Mouse (Mus musculus): Measurements from ENCODE around the gene Dcaf7. TPM values are rescaled to one million over a fixed set of nuclear protein-coding genes. Genes with fewer than 3 reads are reported as not detected.
A peak's percentile ranks its signal among the peaks of the same experiment; 100 is the strongest.
"Not testable (repeated sequence)": the region's sequence is repeated elsewhere in the genome, so short reads cannot be mapped to it uniquely, and the experiment has no call there.

Dcaf7 gene
- polyA plus RNA-seq, 1 experiment from 2014 or later, result 35.0 TPM

GRCm38 (mm10) chr11:106013556-106014225 is 23.0 kb upstream of the Dcaf7 start:
- Histone ChIP-seq H3K9me3 (replicated peaks) (no peaks in the 10 kb centered on the region), H3K4me1 (replicated peaks) (peaks cover 15% of the 10 kb centered on the region), H3K27ac (no peak overlapping the region), H3K4me3 (no peak overlapping the region), H3K27me3 (peaks cover 49% of the 10 kb centered on the region), H3K36me3 (no peaks in the 10 kb centered on the region), H3K9ac (no peak overlapping the region), H3K4me2 (no peak overlapping the region)
- no peak for ATAC-seq (replicated peaks; ENCODE audit: insufficient number of reproducible peaks, insufficient read depth, low FRiP score, low read depth)
- WGBS, result 39% methylated on average over 11 of the region's 11 CpGs

- no peaks in the 10 kb centered on the region for H3K9me3 ChIP-seq (replicated peaks)
- peaks cover 52% of the 10 kb centered on the region for H3K27me3 ChIP-seq
- H3K27ac ChIP-seq, result no peak overlapping the region
- no peaks in the 10 kb centered on the region for H3K36me3 ChIP-seq
- H3K9ac ChIP-seq, result no peak overlapping the region
- 70% methylated on average over 5 of the region's 5 CpGs for WGBS
- no peak overlapping the region for H3K4me2 ChIP-seq
- no peak for ATAC-seq (replicated peaks; ENCODE audit: insufficient number of reproducible peaks, insufficient read depth, low FRiP score, low read depth)
- peaks cover 24% of the 10 kb centered on the region for H3K4me1 ChIP-seq (replicated peaks)
- no peak overlapping the region for H3K4me3 ChIP-seq
Observed at GRCm38 (mm10) chr11:106016440-106016839, 20.2 kb upstream of the Dcaf7 start.

- no peaks in the 10 kb centered on the region for H3K36me3 ChIP-seq
- H3K9ac ChIP-seq, result no peak overlapping the region
- no peak overlapping the region for H3K27ac ChIP-seq
- H3K27me3 ChIP-seq, result peaks cover 51% of the 10 kb centered on the region
- 0 out of 2 replicates have a peak, but pooled peaks have one; percentile 15 for ATAC-seq (replicated peaks; ENCODE audit: insufficient number of reproducible peaks, insufficient read depth, low FRiP score, low read depth)
- H3K4me1 ChIP-seq (replicated peaks), result peaks cover 9% of the 10 kb centered on the region
- 1% methylated on average over 50 of the region's 50 CpGs for WGBS
- peak overlapping the region; percentile 32 for H3K4me3 ChIP-seq
- H3K9me3 ChIP-seq (replicated peaks), result no peaks in the 10 kb centered on the region
- peak overlapping the region; percentile 62 for H3K4me2 ChIP-seq
Observed at GRCm38 (mm10) chr11:106020051-106020763, 16.5 kb upstream of the Dcaf7 start.

- H3K9ac ChIP-seq, result no peak overlapping the region
- H3K4me1 ChIP-seq (replicated peaks), result no peaks in the 10 kb centered on the region
- H3K9me3 ChIP-seq (replicated peaks), result no peaks in the 10 kb centered on the region
- no peaks in the 10 kb centered on the region for H3K36me3 ChIP-seq
- peaks cover 17% of the 10 kb centered on the region for H3K27me3 ChIP-seq
- H3K27ac ChIP-seq, result no peak overlapping the region
- H3K4me3 ChIP-seq, result no peak overlapping the region
- no peak overlapping the region for H3K4me2 ChIP-seq
- 49% methylated on average over 3 of the region's 3 CpGs for WGBS
- ATAC-seq (replicated peaks; ENCODE audit: insufficient number of reproducible peaks, insufficient read depth, low FRiP score, low read depth), result no peak
Observed at GRCm38 (mm10) chr11:106025774-106026173, 10.9 kb upstream of the Dcaf7 start.

- Histone ChIP-seq H3K27ac (no peak overlapping the region), H3K36me3 (no peaks in the 10 kb centered on the region), H3K9me3 (replicated peaks) (no peaks in the 10 kb centered on the region), H3K4me3 (no peak overlapping the region), H3K27me3 (peaks cover 9% of the 10 kb centered on the region), H3K4me1 (replicated peaks) (no peaks in the 10 kb centered on the region), H3K4me2 (no peak overlapping the region), H3K9ac (no peak overlapping the region)
- WGBS, result 30% methylated on average over 10 of the region's 11 CpGs
- ATAC-seq (replicated peaks; ENCODE audit: insufficient number of reproducible peaks, insufficient read depth, low FRiP score, low read depth), result 0 out of 2 replicates have a peak, but pooled peaks have one; percentile 47
Observed at GRCm38 (mm10) chr11:106026465-106027151, 10.1 kb upstream of the Dcaf7 start.

GRCm38 (mm10) chr11:106027607-106028006 is 9.1 kb upstream of the Dcaf7 start:
- no peak for ATAC-seq (replicated peaks; ENCODE audit: insufficient number of reproducible peaks, insufficient read depth, low FRiP score, low read depth)

GRCm38 (mm10) chr11:106032074-106032473 is 4.6 kb upstream of the Dcaf7 start:
- 50% methylated on average over 11 of the region's 25 CpGs for WGBS
- H3K9me3 ChIP-seq (replicated peaks); H3K27me3 ChIP-seq; ATAC-seq (replicated peaks; ENCODE audit: insufficient number of reproducible peaks, insufficient read depth, low FRiP score, low read depth); H3K4me1 ChIP-seq (replicated peaks); H3K36me3 ChIP-seq: not testable (repeated sequence)
- H3K4me2 ChIP-seq, result peak overlapping the region; percentile 48
- H3K9ac ChIP-seq, result peak overlapping the region; percentile 46; the same call in 1 of the 2 replicates
- peak overlapping the region; percentile 57; the same call in 1 of the 2 replicates for H3K27ac ChIP-seq
- H3K4me3 ChIP-seq, result peak overlapping the region; percentile 45

More at GRCm38 (mm10) chr11:106027607-106028006, 9.1 kb upstream of the Dcaf7 start:
- H3K4me2 ChIP-seq, result no peak overlapping the region
- 87% methylated on average over 5 of the region's 5 CpGs for WGBS
- no peaks in the 10 kb centered on the region for H3K36me3 ChIP-seq
- H3K27me3 ChIP-seq, result peaks cover under 1% of the 10 kb centered on the region
- no peak overlapping the region for H3K9ac ChIP-seq
- no peaks in the 10 kb centered on the region for H3K9me3 ChIP-seq (replicated peaks)
- no peak overlapping the region for H3K27ac ChIP-seq
- no peak overlapping the region for H3K4me3 ChIP-seq
- no peaks in the 10 kb centered on the region for H3K4me1 ChIP-seq (replicated peaks)

- Histone ChIP-seq H3K4me3 (peak overlapping the region; percentile 24; the same call in 1 of the 2 replicates), H3K27ac (peak overlapping the region; percentile 64), H3K9ac (peak overlapping the region; percentile 22; the same call in 1 of the 2 replicates), H3K27me3 (no peaks in the 10 kb centered on the region), H3K4me2 (peak overlapping the region; percentile 42), H3K36me3 (no peaks in the 10 kb centered on the region), H3K4me1 (replicated peaks) (peaks cover 13% of the 10 kb centered on the region), H3K9me3 (replicated peaks) (no peaks in the 10 kb centered on the region)
- 42% methylated on average over 11 of the region's 11 CpGs for WGBS
- no peak for ATAC-seq (replicated peaks; ENCODE audit: insufficient number of reproducible peaks, insufficient read depth, low FRiP score, low read depth)
Observed at GRCm38 (mm10) chr11:106033491-106033919, 3.2 kb upstream of the Dcaf7 start.

- no peak overlapping the region for H3K4me3 ChIP-seq
- H3K4me2 ChIP-seq, result no peak overlapping the region
- no peaks in the 10 kb centered on the region for H3K36me3 ChIP-seq
- H3K4me1 ChIP-seq (replicated peaks), result peaks cover 19% of the 10 kb centered on the region
- H3K9me3 ChIP-seq (replicated peaks), result no peaks in the 10 kb centered on the region
- no peak for ATAC-seq (replicated peaks; ENCODE audit: insufficient number of reproducible peaks, insufficient read depth, low FRiP score, low read depth)
- no peak overlapping the region for H3K27ac ChIP-seq
- 82% methylated on average over 9 of the region's 9 CpGs for WGBS
- no peaks in the 10 kb centered on the region for H3K27me3 ChIP-seq
- H3K9ac ChIP-seq, result no peak overlapping the region
Observed at GRCm38 (mm10) chr11:106034986-106035385, 1.7 kb upstream of the Dcaf7 start.

GRCm38 (mm10) chr11:106037418-106037751 is 713 bp downstream of the Dcaf7 start:
- Histone ChIP-seq H3K36me3 (no peaks in the 10 kb centered on the region), H3K9ac (peak overlapping the region; percentile 90), H3K4me1 (replicated peaks) (peaks cover 19% of the 10 kb centered on the region), H3K27me3 (no peaks in the 10 kb centered on the region), H3K4me2 (peak overlapping the region; percentile 90), H3K4me3 (peak overlapping the region; percentile 81), H3K9me3 (replicated peaks) (no peaks in the 10 kb centered on the region), H3K27ac (peak overlapping the region; percentile 87)
- WGBS, result under 1% methylated on average over 13 of the region's 13 CpGs
- ATAC-seq (replicated peaks; ENCODE audit: insufficient number of reproducible peaks, insufficient read depth, low FRiP score, low read depth), result no peak

GRCm38 (mm10) chr11:106044349-106044748 is 7.7 kb downstream of the Dcaf7 start:
- H3K27ac ChIP-seq, result no peak overlapping the region
- H3K27me3 ChIP-seq, result no peaks in the 10 kb centered on the region
- H3K36me3 ChIP-seq, result peaks cover 19% of the 10 kb centered on the region
- no peak overlapping the region for H3K4me3 ChIP-seq
- ATAC-seq (replicated peaks; ENCODE audit: insufficient number of reproducible peaks, insufficient read depth, low FRiP score, low read depth), result no peak
- H3K9ac ChIP-seq, result no peak overlapping the region
- H3K4me1 ChIP-seq (replicated peaks), result no peaks in the 10 kb centered on the region
- H3K9me3 ChIP-seq (replicated peaks), result no peaks in the 10 kb centered on the region
- no peak overlapping the region for H3K4me2 ChIP-seq

Data from heart, embryonic 15.5 days (tissue).